ENCODE assay signal across 24 mouse cellular contexts in genomic region chr14:122412841-122413541, GRCm38 (mm10). TPM values are rescaled to one million over a fixed set of nuclear protein-coding genes. Genes with fewer than 3 reads are reported as not detected.
DNase-seq lines count a peak whose midpoint lies in the region; ATAC-seq lines count a peak whose summit lies in the region.
"Had no signal": no experiment of that assay in that cellular context is flagged by ENCODE, and none has a peak within 500 bp of the region (broad histone marks: within the 10 kb centered on the region; RNA-seq: fewer than 3 reads in every experiment).

No protein-coding gene starts in this region.

- H3K27ac ChIP-seq in midbrain, embryonic 11.5 days (ENCODE audit: low read depth, low read length): no peak overlapping the region
- no peak overlapping the region for H3K27ac ChIP-seq in midbrain, embryonic 16.5 days (ENCODE audit: low read length)
- peak overlapping the region; percentile 70 for H3K27ac ChIP-seq in limb, embryonic 11.5 days (replicated peaks; ENCODE audit: low read depth, low read length)
- H3K27ac ChIP-seq: heart, adult 2 months; heart, embryonic 15.5 days; hindbrain, embryonic 13.5 days; hindbrain, postnatal 0 days had no signal

- H3K27me3 ChIP-seq in midbrain, embryonic 11.5 days (ENCODE audit: control insufficient read depth, insufficient read depth, low read length): peaks cover 34% of the 10 kb centered on the region
- peaks cover 27% of the 10 kb centered on the region for H3K27me3 ChIP-seq in midbrain, embryonic 16.5 days (ENCODE audit: control insufficient read depth, insufficient read depth, low read depth, low read length)
- H3K27me3 ChIP-seq in limb, embryonic 11.5 days (ENCODE audit: control insufficient read depth, insufficient read depth, low read length): no peaks in the 10 kb centered on the region

- peak; percentile 32 for DNase-seq in embryo, embryonic 10.5 days (ENCODE audit: low spot score)
- DNase-seq in embryo, embryonic 10 days (ENCODE audit: low spot score): no peak
- peak; percentile 71 for DNase-seq in midbrain, embryonic 11.5 days (ENCODE audit: low spot score, missing footprints)
- DNase-seq in limb, embryonic 11.5 days (ENCODE audit: low spot score): no peak
- no peak for DNase-seq in yolk sac, embryonic 10.5 days (ENCODE audit: low spot score)
- DNase-seq: adrenal gland, adult 8-10 months; adrenal gland, postnatal 36 days; B cell, adult 2 months; cerebellum, adult 2 months; cerebellum, postnatal 10 days; heart, adult 2 months; heart, postnatal 14 days had no signal

- no peak for ATAC-seq in midbrain, embryonic 11.5 days (ENCODE audit: low FRiP score)
- ATAC-seq in midbrain, embryonic 16.5 days: no peak
- no peak for ATAC-seq in limb, embryonic 11.5 days (ENCODE audit: insufficient number of reproducible peaks, low FRiP score, low TSS enrichment, low read depth)
- no peak for ATAC-seq in megakaryocyte-erythroid progenitor cell, adult 5-6 weeks (replicated peaks; ENCODE audit: low FRiP score, low TSS enrichment, poor library complexity, severe bottlenecking)
- ATAC-seq: CD4-positive, CD25-positive, alpha-beta regulatory T cell, adult 4 months; forebrain, embryonic 14.5 days; hindbrain, postnatal 0 days had no signal

- peaks cover 10% of the 10 kb centered on the region for H3K4me1 ChIP-seq in midbrain, embryonic 11.5 days (ENCODE audit: control insufficient read depth, insufficient read depth, low read length)
- H3K4me1 ChIP-seq in midbrain, embryonic 16.5 days (ENCODE audit: control insufficient read depth, insufficient read depth, low read length): no peaks in the 10 kb centered on the region
- H3K4me1 ChIP-seq in limb, embryonic 11.5 days (ENCODE audit: control insufficient read depth, insufficient read depth, low read length): no peaks in the 10 kb centered on the region; the same call in 1 of the 2 replicates
- H3K4me1 ChIP-seq: heart, embryonic 15.5 days had no signal

- no peak overlapping the region for H3K4me3 ChIP-seq in midbrain, embryonic 11.5 days (ENCODE audit: low read depth, low read length)
- no peak overlapping the region for H3K4me3 ChIP-seq in midbrain, embryonic 16.5 days (ENCODE audit: low read depth, low read length)
- H3K4me3 ChIP-seq in limb, embryonic 11.5 days (ENCODE audit: low read depth, low read length): no peak overlapping the region
- H3K4me3 ChIP-seq: heart, adult 2 months; heart, embryonic 15.5 days; hindbrain, embryonic 13.5 days had no signal

- no peak overlapping the region for H3K9ac ChIP-seq in midbrain, embryonic 11.5 days (ENCODE audit: low read length)
- H3K9ac ChIP-seq in midbrain, embryonic 16.5 days (ENCODE audit: low read depth, low read length): no peak overlapping the region
- H3K9ac ChIP-seq in limb, embryonic 11.5 days (ENCODE audit: low read length): no peak overlapping the region; the same call in 1 of the 2 replicates
- H3K9ac ChIP-seq: heart, embryonic 15.5 days; hindbrain, embryonic 13.5 days had no signal

- no peak overlapping the region for H3K4me2 ChIP-seq in midbrain, embryonic 11.5 days
- no peak overlapping the region for H3K4me2 ChIP-seq in midbrain, embryonic 16.5 days (ENCODE audit: low read length)
- no peak overlapping the region for H3K4me2 ChIP-seq in limb, embryonic 11.5 days (ENCODE audit: low read depth, severe bottlenecking)
- H3K4me2 ChIP-seq: heart, embryonic 11.5 days; heart, embryonic 15.5 days; hindbrain, embryonic 13.5 days had no signal

- no peaks in the 10 kb centered on the region for H3K36me3 ChIP-seq in midbrain, embryonic 11.5 days (ENCODE audit: control insufficient read depth, insufficient read depth, low read length)
- no peaks in the 10 kb centered on the region for H3K36me3 ChIP-seq in midbrain, embryonic 16.5 days (ENCODE audit: control insufficient read depth, insufficient read depth, low read length)
- H3K36me3 ChIP-seq in limb, embryonic 11.5 days (ENCODE audit: control insufficient read depth, insufficient read depth, low read length): no peaks in the 10 kb centered on the region
- H3K36me3 ChIP-seq: G1E; heart, embryonic 15.5 days; hindbrain, embryonic 13.5 days had no signal

- H3K9me3 ChIP-seq in midbrain, embryonic 11.5 days (ENCODE audit: control insufficient read depth, low read length): no peaks in the 10 kb centered on the region
- H3K9me3 ChIP-seq in midbrain, embryonic 16.5 days (replicated peaks; ENCODE audit: control insufficient read depth, low read length, poor library complexity, severe bottlenecking): no peaks in the 10 kb centered on the region
- H3K9me3 ChIP-seq in limb, embryonic 11.5 days (ENCODE audit: control insufficient read depth, low read length): no peaks in the 10 kb centered on the region
- H3K9me3 ChIP-seq: G1E; heart, embryonic 15.5 days; hindbrain, embryonic 13.5 days had no signal

- WGBS in midbrain, embryonic 11.5 days: 62% methylated on average over 2 of the region's 2 CpGs
- 60% methylated on average over 2 of the region's 2 CpGs for WGBS in midbrain, embryonic 16.5 days
- 27% methylated on average over 2 of the region's 2 CpGs for WGBS in limb, embryonic 11.5 days

RNA-seq across cellular contexts. Expression of gene Gm5089, which starts 37.9 kb away (rescaled TPM):
- 0.62 and 0.64 TPM in 2 replicates for polyA plus RNA-seq in midbrain, embryonic 11.5 days (2014; fragmentation: Nextera tagmentation; extraction: Ambion mirVana)
- polyA plus RNA-seq in midbrain, embryonic 16.5 days (2015; fragmentation: Nextera tagmentation; extraction: Ambion mirVana): 0.82 and 1.4 TPM in 2 replicates
- polyA plus RNA-seq in limb, embryonic 11.5 days (2014; fragmentation: Nextera tagmentation; extraction: Ambion mirVana): 0.24 and 0.33 TPM in 2 replicates
- not detected in 2 replicates for total RNA-seq in megakaryocyte-erythroid progenitor cell, adult 5-6 weeks (2014; fragmentation: Nextera tagmentation)
- not detected in 2 replicates for total RNA-seq in megakaryocyte-erythroid progenitor cell, adult 5-6 weeks (2017)
- total RNA-seq: adrenal gland, adult 8-10 months; adrenal gland, postnatal 36 days; gastrocnemius, adult 8-10 months; gastrocnemius, postnatal 4 days; heart, adult 2 months; heart, postnatal 14 days; hematopoietic stem cell, adult 5-6 weeks had no signal
- polyA plus RNA-seq: CD4-positive, CD25-positive, alpha-beta regulatory T cell, adult 4 months; G1E; heart, adult 2 months; heart, embryonic 11.5 days; heart, embryonic 15.5 days had no signal

RNA-seq across cellular contexts. Expression of gene Zic5, which starts 52.5 kb away (rescaled TPM):
- 14.6 and 15.8 TPM in 2 replicates for polyA plus RNA-seq in midbrain, embryonic 11.5 days (2014; fragmentation: Nextera tagmentation; extraction: Ambion mirVana)
- 9.5 and 29.0 TPM in 2 replicates for polyA plus RNA-seq in midbrain, embryonic 16.5 days (2015; fragmentation: Nextera tagmentation; extraction: Ambion mirVana)
- 11.3 and 12.5 TPM in 2 replicates for polyA plus RNA-seq in limb, embryonic 11.5 days (2014; fragmentation: Nextera tagmentation; extraction: Ambion mirVana)
- not detected in 2 replicates for total RNA-seq in megakaryocyte-erythroid progenitor cell, adult 5-6 weeks (2014; fragmentation: Nextera tagmentation)
- not detected in 2 replicates for total RNA-seq in megakaryocyte-erythroid progenitor cell, adult 5-6 weeks (2017)
- total RNA-seq: adrenal gland, postnatal 36 days; gastrocnemius, adult 8-10 months; gastrocnemius, postnatal 4 days; heart, adult 2 months; heart, postnatal 14 days; hematopoietic stem cell, adult 5-6 weeks had no signal
- polyA plus RNA-seq: CD4-positive, CD25-positive, alpha-beta regulatory T cell, adult 4 months; G1E; heart, adult 2 months had no signal

Comparison
In these comparisons a context has a peak if more than half of its experiments do, and no peak if none do; other contexts are left out.
1. DNase-seq: peak in embryo, embryonic 10.5 days (single experiment) and midbrain, embryonic 11.5 days (single experiment); none in embryo, embryonic 10 days (single experiment), limb, embryonic 11.5 days (single experiment) and yolk sac, embryonic 10.5 days (single experiment).